Mouse (Mus musculus) MEL (cell line): Measurements from ENCODE around the gene Sept9. TPM values are rescaled to one million over a fixed set of nuclear protein-coding genes. Genes with fewer than 3 reads are reported as not detected.

Experiments used
- DNase-seq: peaks from one replicate; pipeline ENCODE4 v3.0.0; 2011; ENCODE audit warnings: low read depth, low spot score
- H3K27ac ChIP-seq: 2 replicates; pipeline ENCODE4 v1.5.1; 2012; ENCODE audit warnings: low read depth, mild to moderate bottlenecking, control low read depth, low read length, moderate library complexity; ENCODE audit not compliant: control insufficient read depth
- H3K27me3 ChIP-seq, 2 experiments: fragments of 150-350 bp in 1 of 2; sonication (generic) in 1 of 2; 2 replicates each; pipeline ENCODE4 v1.6.1; 2012; ENCODE audit warnings: low read length in 2 of 2, mild to moderate bottlenecking in 2 of 2, improper control_type of control experiment in 1 of 2, moderate library complexity in 1 of 2; ENCODE audit not compliant: insufficient read depth in 2 of 2, control insufficient read depth in 1 of 2
- H3K36me3 ChIP-seq, 2 experiments: 2 replicates each; pipeline ENCODE4 v1.6.1; 2012 to 2014; ENCODE audit warnings: low read length in 2 of 2, improper control_type of control experiment in 1 of 2, inconsistent platforms in 1 of 2, mild to moderate bottlenecking in 1 of 2; ENCODE audit not compliant: insufficient read depth in 2 of 2, control insufficient read depth in 1 of 2
- H3K4me1 ChIP-seq, 2 experiments: fragments of 150-350 bp in 1 of 2; sonication (generic) in 1 of 2; 2 replicates each; pipeline ENCODE4 v1.6.1; 2012; ENCODE audit warnings: low read length in 2 of 2, improper control_type of control experiment in 1 of 2, mild to moderate bottlenecking in 1 of 2; ENCODE audit not compliant: insufficient read depth in 2 of 2, control insufficient read depth in 1 of 2
- H3K4me3 ChIP-seq, 2 experiments: fragments of 150-350 bp in 1 of 2; sonication (generic) in 1 of 2; 2 replicates each; pipeline ENCODE4 v1.5.1; 2012; ENCODE audit warnings: low read depth in 2 of 2, low read length in 2 of 2, mild to moderate bottlenecking in 2 of 2, moderate library complexity in 2 of 2, control low read depth in 1 of 2, improper control_type of control experiment in 1 of 2; ENCODE audit not compliant: control insufficient read depth in 1 of 2, insufficient read depth in 1 of 2
- H3K79me2 ChIP-seq: 2 replicates; pipeline ENCODE4 v1.6.1; 2012; ENCODE audit warnings: mild to moderate bottlenecking, low read length, moderate library complexity; ENCODE audit not compliant: control insufficient read depth, poor library complexity, insufficient read depth
- H3K9ac ChIP-seq: 2 replicates; pipeline ENCODE4 v1.6.1; 2012; ENCODE audit warnings: low read depth, mild to moderate bottlenecking, control low read depth, low read length, moderate library complexity; ENCODE audit not compliant: control insufficient read depth, poor library complexity, severe bottlenecking
- H3K9me3 ChIP-seq: fragments of 150-350 bp; sonication (generic); replicated peaks from 2 replicates; pipeline ENCODE4 v1.6.1; 2012; ENCODE audit warnings: mild to moderate bottlenecking, low read length, improper control_type of control experiment, moderate library complexity; ENCODE audit not compliant: insufficient read depth
- BHLHE40 ChIP-seq: IDR thresholded peaks from 2 replicates; pipeline ENCODE4 v1.6.1; 2012; ENCODE audit warnings: low read depth, mild to moderate bottlenecking, inconsistent platforms, low read length, improper control_type of control experiment, borderline replicate concordance
- CHD2 ChIP-seq: IDR thresholded peaks from 2 replicates; pipeline ENCODE4 v1.6.1; 2011; ENCODE audit warnings: low read length, improper control_type of control experiment
- CTCF ChIP-seq, 3 experiments: IDR thresholded peaks in 2 of 3; conservative IDR thresholded peaks in 1 of 3; 2 replicates each; pipeline ENCODE4 v1.5.1; 2011 to 2012; ENCODE audit warnings: low read length in 3 of 3, low read depth in 2 of 3, mild to moderate bottlenecking in 2 of 3, improper control_type of control experiment in 1 of 3, inconsistent platforms in 1 of 3, mixed read lengths in 1 of 3, moderate library complexity in 1 of 3; ENCODE audit not compliant: control insufficient read depth in 1 of 3, insufficient read depth in 1 of 3, poor library complexity in 1 of 3, severe bottlenecking in 1 of 3
- E2F4 ChIP-seq: IDR thresholded peaks from 2 replicates; pipeline ENCODE4 v1.6.1; 2011; ENCODE audit warnings: low read depth, low read length, improper control_type of control experiment, borderline replicate concordance
- EP300 ChIP-seq, 2 experiments: IDR thresholded peaks; 2 replicates each; pipeline ENCODE4 v1.6.1; 2011; ENCODE audit warnings: improper control_type of control experiment in 2 of 2, low read length in 2 of 2, low read depth in 1 of 2, mild to moderate bottlenecking in 1 of 2
- GATA1 ChIP-seq: IDR thresholded peaks from 2 replicates; pipeline ENCODE4 v1.6.1; 2011; ENCODE audit warnings: low read depth, low read length, improper control_type of control experiment
- HCFC1 ChIP-seq: IDR thresholded peaks from 2 replicates; pipeline ENCODE4 v1.6.1; 2012; ENCODE audit warnings: low read depth, mild to moderate bottlenecking, inconsistent platforms, low read length, improper control_type of control experiment, moderate library complexity
- KAT2A ChIP-seq: conservative IDR thresholded peaks from 2 replicates; pipeline ENCODE4 v1.6.1; 2012; ENCODE audit warnings: low read depth, low read length, improper control_type of control experiment, inconsistent platforms
- MAFK ChIP-seq: IDR thresholded peaks from 2 replicates; pipeline ENCODE4 v1.6.1; 2011; ENCODE audit warnings: low read depth, mild to moderate bottlenecking, low read length, improper control_type of control experiment, borderline replicate concordance
- MAZ ChIP-seq: IDR thresholded peaks from 2 replicates; pipeline ENCODE4 v1.6.1; 2012; ENCODE audit warnings: low read depth, mild to moderate bottlenecking, inconsistent platforms, low read length, improper control_type of control experiment
- MEF2A ChIP-seq: IDR thresholded peaks from 2 replicates; pipeline ENCODE4 v1.6.1; 2014; ENCODE audit warnings: low read depth, mild to moderate bottlenecking, inconsistent platforms, low read length, improper control_type of control experiment; ENCODE audit not compliant: poor library complexity, insufficient replicate concordance, severe bottlenecking; ENCODE audit errors: extremely low read depth
- MYB ChIP-seq: IDR thresholded peaks from 2 replicates; pipeline ENCODE4 v1.6.1; 2011; ENCODE audit warnings: mild to moderate bottlenecking, low read depth, low read length, improper control_type of control experiment
- NRF1 ChIP-seq: IDR thresholded peaks from 2 replicates; pipeline ENCODE4 v1.6.1; 2014; ENCODE audit warnings: low read depth, mild to moderate bottlenecking, inconsistent platforms, low read length, improper control_type of control experiment, moderate library complexity; ENCODE audit not compliant: poor library complexity, insufficient read depth, severe bottlenecking
- POLR2A ChIP-seq, 2 experiments: IDR thresholded peaks; 2 replicates each; pipeline ENCODE4 v1.6.1; 2011 to 2012; ENCODE audit warnings: low read length in 2 of 2, mild to moderate bottlenecking in 2 of 2, control low read depth in 1 of 2, improper control_type of control experiment in 1 of 2, low read depth in 1 of 2, moderate library complexity in 1 of 2; ENCODE audit not compliant: control insufficient read depth in 1 of 2, insufficient read depth in 1 of 2, poor library complexity in 1 of 2
- POLR2AphosphoS2 ChIP-seq: IDR thresholded peaks from 2 replicates; pipeline ENCODE4 v1.6.1; 2011; ENCODE audit warnings: low read length, improper control_type of control experiment
- POLR2AphosphoS5 ChIP-seq: IDR thresholded peaks from 2 replicates; pipeline ENCODE4 v1.6.1; 2012; ENCODE audit warnings: low read depth, borderline replicate concordance, mild to moderate bottlenecking, inconsistent platforms, low read length, moderate library complexity, mixed read lengths
- RAD21 ChIP-seq: IDR thresholded peaks from 2 replicates; pipeline ENCODE4 v1.6.1; 2011; ENCODE audit warnings: mild to moderate bottlenecking, low read depth, low read length, improper control_type of control experiment
- SIN3A ChIP-seq: IDR thresholded peaks from 2 replicates; pipeline ENCODE4 v1.6.1; 2012; ENCODE audit warnings: low read length, improper control_type of control experiment, inconsistent platforms
- TBP ChIP-seq: IDR thresholded peaks from 2 replicates; pipeline ENCODE4 v1.8.0; 2011; ENCODE audit warnings: low read depth, low read length, improper control_type of control experiment
- TCF12 ChIP-seq: IDR thresholded peaks from 2 replicates; pipeline ENCODE4 v1.6.1; 2014; ENCODE audit warnings: low read depth, mild to moderate bottlenecking, inconsistent platforms, low read length, improper control_type of control experiment, moderate library complexity
- UBTF ChIP-seq: IDR thresholded peaks from 2 replicates; pipeline ENCODE4 v1.6.1; 2012; ENCODE audit warnings: low read depth, mild to moderate bottlenecking, inconsistent platforms, low read length, improper control_type of control experiment, moderate library complexity, borderline replicate concordance; ENCODE audit not compliant: insufficient read depth
- USF2 ChIP-seq, 2 experiments: IDR thresholded peaks; 2 replicates each; pipeline ENCODE4 v1.6.1; 2011 to 2012; ENCODE audit warnings: improper control_type of control experiment in 2 of 2, low read length in 2 of 2, borderline replicate concordance in 1 of 2, inconsistent platforms in 1 of 2, low read depth in 1 of 2, mild to moderate bottlenecking in 1 of 2; ENCODE audit not compliant: insufficient read depth in 1 of 2
- ZC3H11A ChIP-seq: IDR thresholded peaks from 2 replicates; pipeline ENCODE4 v1.6.1; 2012; ENCODE audit warnings: low read depth, mild to moderate bottlenecking, inconsistent platforms, low read length, improper control_type of control experiment
- ZKSCAN1 ChIP-seq: IDR thresholded peaks from 2 replicates; pipeline ENCODE4 v1.6.1; 2012; ENCODE audit warnings: low read depth, mild to moderate bottlenecking, inconsistent platforms, low read length, improper control_type of control experiment, moderate library complexity
- ZMIZ1 ChIP-seq: IDR thresholded peaks from 2 replicates; pipeline ENCODE4 v1.6.1; 2012; ENCODE audit warnings: low read depth, mild to moderate bottlenecking, inconsistent platforms, low read length, improper control_type of control experiment, moderate library complexity
- ZNF384 ChIP-seq: IDR thresholded peaks from 2 replicates; pipeline ENCODE4 v1.6.1; 2012; ENCODE audit warnings: low read depth, mild to moderate bottlenecking, inconsistent platforms, low read length, improper control_type of control experiment
- polyA plus RNA-seq, 2 experiments: library from polyadenylated mRNA; stranded (reverse) in 1 of 2; unstranded in 1 of 2; fragments of >175 nt in 1 of 2; fragments of >200 nt in 1 of 2; gene quantifications; 2 replicates each; pipeline versions ENCODE4 v1.2.1 to v1.2.4; 2012; ENCODE audit warnings: low replicate concordance in 2 of 2, low read depth in 1 of 2; ENCODE audit not compliant: insufficient read length in 2 of 2, insufficient read depth in 1 of 2, missing spikeins in 1 of 2
- total RNA-seq: library from RNA; depleted of rRNA; stranded (reverse); fragments of 300-350 nt; gene quantifications from 2 replicates; pipeline ENCODE4 v1.2.3, GENCODE M21; 2012

The Sept9 gene
- total and polyA plus RNA-seq, 3 experiments: 49.7 to 196 (median 163) TPM

DNA sequence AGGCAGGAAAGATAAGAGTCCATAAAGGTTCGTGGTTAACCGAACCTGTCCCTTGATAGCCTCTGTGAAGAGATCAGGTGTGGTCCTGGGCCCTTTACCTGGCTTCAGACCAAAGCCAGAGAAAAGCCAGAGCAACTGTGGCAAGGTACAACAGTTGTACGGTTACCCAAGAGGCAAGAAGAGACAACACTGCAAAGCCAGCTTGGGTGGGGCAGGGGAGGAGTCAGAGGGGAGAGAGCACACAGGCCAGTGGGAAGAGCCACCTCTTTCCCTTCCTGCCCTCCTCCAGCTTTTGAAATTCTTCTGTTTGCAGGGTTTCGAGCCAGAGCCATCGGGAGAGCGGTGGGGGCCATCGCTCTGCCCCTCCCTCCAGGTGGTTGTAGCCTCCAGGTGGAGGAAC is 174.8 kb downstream of the Sept9 start:
- no peak overlapping the region for H3K4me3 ChIP-seq
- no peaks in the 10 kb centered on the region for H3K9me3 ChIP-seq
- peaks cover 4 to 7% of the 10 kb centered on the region in 2 experiments for H3K27me3 ChIP-seq
- no peak for TF ChIP-seq MAFK
- no peak for TF ChIP-seq BHLHE40
- TF ChIP-seq MYB: no peak
- no peak for TF ChIP-seq E2F4
- TF ChIP-seq UBTF: no peak
- no peak for TF ChIP-seq POLR2AphosphoS2
- TF ChIP-seq CTCF (IDR thresholded peaks at IDR 0.05 in 2 of 3, conservative IDR thresholded peaks at IDR 0.05 in 1 of 3; ENCODE audit: control insufficient read depth in 1 of 3, insufficient read depth in 1 of 3, low read depth in 2 of 3, low read length in 3 of 3, poor library complexity in 1 of 3, severe bottlenecking in 1 of 3): no peak
- no peak for TF ChIP-seq ZMIZ1
- no peak for TF ChIP-seq TCF12
- no peak for TF ChIP-seq ZKSCAN1
- TF ChIP-seq ZNF384: no peak
- no peak for TF ChIP-seq USF2 (IDR thresholded peaks at IDR 0.05; ENCODE audit: borderline replicate concordance in 1 of 2, insufficient read depth in 1 of 2, low read depth in 1 of 2, low read length in 2 of 2)
- TF ChIP-seq TBP: no peak
- H3K4me1 ChIP-seq: no peaks in the 10 kb centered on the region
- no peak overlapping the region for H3K27ac ChIP-seq
- H3K9ac ChIP-seq: no peak overlapping the region
- no peaks in the 10 kb centered on the region for H3K79me2 ChIP-seq
- no peaks in the 10 kb centered on the region for H3K36me3 ChIP-seq
- DNase-seq: no peak

DNA sequence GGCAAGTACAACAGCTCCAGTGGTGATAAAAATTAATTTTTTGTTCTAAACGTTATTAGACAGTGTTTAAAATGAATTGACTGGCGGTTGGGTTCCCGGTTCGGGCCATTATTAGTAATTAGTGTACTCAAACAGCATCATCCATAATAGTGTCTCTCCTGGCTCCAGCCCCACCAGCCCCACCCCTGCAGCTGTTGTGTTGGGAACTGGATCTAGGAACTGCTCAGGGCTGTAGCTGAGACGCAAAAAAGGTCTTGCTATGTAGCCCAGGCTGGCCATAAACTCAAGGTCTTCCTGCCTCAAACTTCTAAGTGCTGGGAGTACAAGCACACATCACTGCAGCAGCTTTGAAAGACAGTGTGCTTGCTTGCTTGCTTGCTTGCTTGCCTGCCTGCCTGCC is 180.3 kb downstream of the Sept9 start:
- Histone ChIP-seq H3K79me2 (no peaks in the 10 kb centered on the region), H3K9me3 (no peaks in the 10 kb centered on the region), H3K27ac (no peak overlapping the region), H3K9ac (no peak overlapping the region), H3K27me3 (peaks cover 4 to 21% of the 10 kb centered on the region in 2 experiments), H3K36me3 (no peaks in the 10 kb centered on the region), H3K4me3 (no peak overlapping the region), H3K4me1 (no peaks in the 10 kb centered on the region)
- TF ChIP-seq KAT2A (no peak), BHLHE40 (no peak), NRF1 (no peak)
- no peak for DNase-seq

DNA sequence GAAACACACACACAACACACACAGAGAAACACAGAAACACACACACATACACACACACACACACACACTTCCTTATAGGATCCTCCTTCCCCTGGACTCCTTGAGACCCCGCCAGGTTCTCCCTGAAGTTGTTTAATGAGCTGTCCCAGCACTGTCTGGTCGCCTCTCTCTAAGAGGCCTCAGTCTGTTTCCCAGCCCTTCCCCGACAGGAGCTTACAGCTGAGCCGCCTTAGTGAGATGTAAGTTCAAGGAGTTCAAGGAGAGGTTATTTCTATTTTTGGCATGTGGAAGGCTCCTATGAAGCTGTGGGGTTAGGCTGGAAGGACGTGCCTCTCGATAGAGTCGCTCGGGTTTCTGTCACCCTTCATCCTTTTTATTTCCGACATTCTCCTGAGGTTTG is 184.8 kb downstream of the Sept9 start:
- no peaks in the 10 kb centered on the region for H3K36me3 ChIP-seq
- no peak overlapping the region for H3K9ac ChIP-seq
- no peak overlapping the region for H3K27ac ChIP-seq
- H3K79me2 ChIP-seq: no peaks in the 10 kb centered on the region
- no peaks in the 10 kb centered on the region for H3K4me1 ChIP-seq
- no peaks in the 10 kb centered on the region for H3K9me3 ChIP-seq
- H3K4me3 ChIP-seq: no peak overlapping the region
- DNase-seq: no peak
- peaks cover 2 to 15% of the 10 kb centered on the region in 2 experiments for H3K27me3 ChIP-seq
- TF ChIP-seq POLR2A (IDR thresholded peaks at IDR 0.05; ENCODE audit: control insufficient read depth in 1 of 2, insufficient read depth in 1 of 2, low read depth in 1 of 2, low read length in 2 of 2, poor library complexity in 1 of 2): no peak
- no peak for TF ChIP-seq KAT2A
- TF ChIP-seq CHD2: no peak
- TF ChIP-seq POLR2AphosphoS5: no peak
- no peak for TF ChIP-seq ZNF384
- no peak for TF ChIP-seq MYB
- no peak for TF ChIP-seq SIN3A
- TF ChIP-seq MAZ: no peak
- no peak for TF ChIP-seq E2F4
- TF ChIP-seq ZKSCAN1: no peak
- no peak for TF ChIP-seq GATA1
- TF ChIP-seq EP300 (IDR thresholded peaks at IDR 0.05; ENCODE audit: low read depth in 1 of 2, low read length in 2 of 2): no peak
- TF ChIP-seq ZC3H11A: no peak
- TF ChIP-seq HCFC1: no peak
- TF ChIP-seq MEF2A: no peak
- no peak for TF ChIP-seq RAD21
- TF ChIP-seq POLR2AphosphoS2: no peak
- TF ChIP-seq TCF12: no peak
